Mouse (Mus musculus) intestine, embryonic 14.5 days (tissue): ENCODE measurements around the gene Macf1. TPM values are rescaled to one million over a fixed set of nuclear protein-coding genes. Genes with fewer than 3 reads are reported as not detected.

Source experiments
- ATAC-seq: fragments of 200-750 bp; cut with Nextera tagmentation; replicated peaks from 2 replicates; pipeline ENCODE4 v1.8.0; 2017; ENCODE audit warnings: low read depth, moderate number of reproducible peaks, moderate TSS enrichment, moderate library complexity; ENCODE audit not compliant: low FRiP score, low TSS enrichment
- DNase-seq: peaks from one replicate; pipeline ENCODE4 v3.0.0-alpha.2; 2018; ENCODE audit warnings: low spot score
- H3K27ac ChIP-seq: fragments of 300-500 bp; sonication (generic); 2 replicates; pipeline ENCODE4 v1.5.1; 2014; ENCODE audit warnings: low read depth, mild to moderate bottlenecking, control low read depth
- H3K27me3 ChIP-seq: fragments of 300-500 bp; sonication (generic); replicated peaks from 2 replicates; pipeline ENCODE4 v1.6.1; 2014; ENCODE audit warnings: low read length, control low read depth; ENCODE audit not compliant: control insufficient read depth, insufficient read depth
- H3K36me3 ChIP-seq: fragments of 300-500 bp; sonication (generic); 2 replicates; pipeline ENCODE4 v1.6.1; 2014; ENCODE audit warnings: low read length, control low read depth; ENCODE audit not compliant: control insufficient read depth, insufficient read depth
- H3K4me1 ChIP-seq: fragments of 300-500 bp; sonication (generic); replicated peaks from 2 replicates; pipeline ENCODE4 v1.6.1; 2014; ENCODE audit warnings: low read length, control low read depth, mixed read lengths; ENCODE audit not compliant: control insufficient read depth, insufficient read depth
- H3K4me2 ChIP-seq: fragments of 300-500 bp; sonication (generic); 2 replicates; pipeline ENCODE4 v1.6.1; 2014; ENCODE audit warnings: low read length
- H3K4me3 ChIP-seq: fragments of 300-500 bp; sonication (generic); 2 replicates; pipeline ENCODE4 v1.5.1; 2014; ENCODE audit warnings: low read depth, low read length, control low read depth, mixed read lengths
- H3K9ac ChIP-seq: fragments of 300-500 bp; sonication (generic); 2 replicates; pipeline ENCODE4 v1.6.1; 2014; ENCODE audit warnings: mild to moderate bottlenecking, low read length
- H3K9me3 ChIP-seq: fragments of 300-500 bp; sonication (generic); 2 replicates; pipeline ENCODE4 v1.6.1; 2016; ENCODE audit warnings: low read length, control low read depth; ENCODE audit not compliant: control insufficient read depth
- WGBS: fragments of 180-500 bp; shearing (Covaris S2); extraction: QIAGEN DNeasy Blood & Tissue Kit; methylation state at CpG from one replicate; pipeline ENCODE4 v1.1.7; 2014; 5-methylcytosine and 5-hydroxymethylcytosine counted together
- polyA plus RNA-seq: library from polyadenylated mRNA; unstranded; fragments of >200 nt; fragmentation: Nextera tagmentation; extraction: Ambion mirVana; gene quantifications from 2 replicates; pipeline ENCODE4 v1.2.1, GENCODE M21; 2014

Macf1 gene
- polyA plus RNA-seq, 1 experiment from 2014 or later, result 64.7 TPM

GRCm38 (mm10) chr4:123665681-123666278 is 18.4 kb downstream of the Macf1 start:
- H3K9ac ChIP-seq, result peak overlapping the region; percentile 96
- H3K4me3 ChIP-seq, result peak overlapping the region; percentile 90
- 40% methylated on average over 11 of the region's 11 CpGs for WGBS
- H3K9me3 ChIP-seq, result no peaks in the 10 kb centered on the region
- H3K4me1 ChIP-seq, result peaks cover 24% of the 10 kb centered on the region
- peak overlapping the region; percentile 73 for H3K4me2 ChIP-seq
- H3K27ac ChIP-seq, result peak overlapping the region; percentile 99
- no peak for ATAC-seq
- DNase-seq, result no peak
- H3K36me3 ChIP-seq, result no peaks in the 10 kb centered on the region
- H3K27me3 ChIP-seq, result no peaks in the 10 kb centered on the region

GRCm38 (mm10) chr4:123664951-123665661 is 19.1 kb downstream of the Macf1 start:
- peak; percentile 90 for DNase-seq
- H3K36me3 ChIP-seq, result no peaks in the 10 kb centered on the region
- ATAC-seq, result peak; percentile 4; the same call in 1 of the 2 replicates
- peak overlapping the region; percentile 99 for H3K27ac ChIP-seq
- peaks cover 24% of the 10 kb centered on the region for H3K4me1 ChIP-seq
- H3K4me3 ChIP-seq, result peak overlapping the region; percentile 90
- H3K4me2 ChIP-seq, result peak overlapping the region; percentile 73
- H3K27me3 ChIP-seq, result no peaks in the 10 kb centered on the region
- H3K9me3 ChIP-seq, result no peaks in the 10 kb centered on the region
- under 1% methylated on average over 57 of the region's 58 CpGs for WGBS
- H3K9ac ChIP-seq, result peak overlapping the region; percentile 96

GRCm38 (mm10) chr4:123664021-123664950 is 19.9 kb downstream of the Macf1 start:
- peaks cover 24% of the 10 kb centered on the region for H3K4me1 ChIP-seq
- peak overlapping the region; percentile 96 for H3K9ac ChIP-seq
- H3K27ac ChIP-seq, result peak overlapping the region; percentile 99
- no peaks in the 10 kb centered on the region for H3K9me3 ChIP-seq
- under 1% methylated on average over 108 of the region's 125 CpGs for WGBS
- no peaks in the 10 kb centered on the region for H3K36me3 ChIP-seq
- H3K27me3 ChIP-seq, result no peaks in the 10 kb centered on the region
- peak; percentile 87 for DNase-seq
- peak overlapping the region; percentile 90 for H3K4me3 ChIP-seq
- peak; percentile 75 for ATAC-seq
- peak overlapping the region; percentile 73 for H3K4me2 ChIP-seq

- H3K4me1 ChIP-seq, result peaks cover 24% of the 10 kb centered on the region
- peak overlapping the region; percentile 96 for H3K9ac ChIP-seq
- DNase-seq, result no peak
- H3K4me3 ChIP-seq, result peak overlapping the region; percentile 90
- H3K9me3 ChIP-seq, result no peaks in the 10 kb centered on the region
- peak; percentile 9; the same call in 1 of the 2 replicates for ATAC-seq
- peak overlapping the region; percentile 99 for H3K27ac ChIP-seq
- 0% methylated on average over 12 of the region's 12 CpGs for WGBS
- peak overlapping the region; percentile 73 for H3K4me2 ChIP-seq
- H3K27me3 ChIP-seq, result no peaks in the 10 kb centered on the region
- no peaks in the 10 kb centered on the region for H3K36me3 ChIP-seq
Observed at GRCm38 (mm10) chr4:123663688-123663965, 20.5 kb downstream of the Macf1 start.

GRCm38 (mm10) chr4:123662914-123663687 is 21.1 kb downstream of the Macf1 start:
- Histone ChIP-seq H3K4me1 (peaks cover 24% of the 10 kb centered on the region), H3K4me3 (peak overlapping the region; percentile 90), H3K36me3 (no peaks in the 10 kb centered on the region), H3K9me3 (no peaks in the 10 kb centered on the region), H3K27ac (peak overlapping the region; percentile 99), H3K27me3 (no peaks in the 10 kb centered on the region), H3K9ac (peak overlapping the region; percentile 96), H3K4me2 (peak overlapping the region; percentile 73)
- ATAC-seq, result no peak
- DNase-seq, result peak; percentile 69
- WGBS, result 6% methylated on average over 15 of the region's 15 CpGs

GRCm38 (mm10) chr4:123658175-123658574 is 26.0 kb downstream of the Macf1 start:
- Histone ChIP-seq H3K9me3 (no peaks in the 10 kb centered on the region), H3K4me2 (no peak overlapping the region), H3K4me1 (peaks cover 10% of the 10 kb centered on the region; the same call in 1 of the 2 replicates), H3K27me3 (no peaks in the 10 kb centered on the region), H3K9ac (no peak overlapping the region), H3K27ac (no peak overlapping the region), H3K4me3 (no peak overlapping the region), H3K36me3 (no peaks in the 10 kb centered on the region)
- ATAC-seq, result no peak
- no peak for DNase-seq
- 79% methylated on average over 1 of the region's 1 CpGs for WGBS

GRCm38 (mm10) chr4:123655245-123655644 is 28.9 kb downstream of the Macf1 start:
- WGBS, result 86% methylated on average over 5 of the region's 5 CpGs
- H3K4me2 ChIP-seq, result no peak overlapping the region
- no peak overlapping the region for H3K4me3 ChIP-seq
- no peaks in the 10 kb centered on the region for H3K36me3 ChIP-seq
- no peaks in the 10 kb centered on the region for H3K9me3 ChIP-seq
- H3K27ac ChIP-seq, result no peak overlapping the region
- no peak for DNase-seq
- no peaks in the 10 kb centered on the region for H3K27me3 ChIP-seq
- H3K4me1 ChIP-seq, result no peaks in the 10 kb centered on the region
- no peak for ATAC-seq
- H3K9ac ChIP-seq, result no peak overlapping the region

GRCm38 (mm10) chr4:123654566-123654965 is 29.6 kb downstream of the Macf1 start:
- Histone ChIP-seq H3K27me3 (no peaks in the 10 kb centered on the region), H3K27ac (no peak overlapping the region), H3K9ac (no peak overlapping the region), H3K36me3 (no peaks in the 10 kb centered on the region), H3K9me3 (no peaks in the 10 kb centered on the region), H3K4me3 (no peak overlapping the region), H3K4me1 (no peaks in the 10 kb centered on the region), H3K4me2 (no peak overlapping the region)
- 91% methylated on average over 4 of the region's 4 CpGs for WGBS
- no peak for ATAC-seq
- DNase-seq, result no peak
